Mouse (Mus musculus): ENCODE data around the gene Gm49383.

DNA sequence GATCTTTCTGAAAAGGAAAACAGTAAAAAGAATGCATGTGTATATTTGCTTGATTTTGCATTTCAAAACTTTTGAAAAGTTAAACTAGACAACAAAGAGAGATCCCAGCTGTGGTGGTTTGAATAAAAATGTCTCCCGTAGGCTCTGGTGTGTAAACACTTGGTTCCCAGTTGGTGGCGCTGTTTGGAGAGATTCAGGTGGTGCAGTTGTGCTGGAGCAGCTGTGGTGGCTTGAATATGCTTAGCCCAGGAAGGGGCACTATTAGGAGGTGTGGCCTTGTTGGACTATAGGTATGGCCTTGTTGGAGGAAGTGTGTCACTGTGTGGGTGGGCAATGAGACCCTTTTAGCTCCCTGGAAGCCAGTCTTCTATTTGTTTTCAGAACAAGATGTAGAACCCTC, 32.3 kb upstream of the Gm49383 start:
- TF ChIP-seq CTCF (IDR thresholded peaks at IDR 0.05; ENCODE audit: control insufficient read depth, insufficient read depth, insufficient replicate concordance, low read depth, low read length) (peak; percentile 25; the same call in 1 of the 2 replicates), POLR2A (IDR thresholded peaks at IDR 0.05; ENCODE audit: control insufficient read depth, low read depth, low read length) (no peak)

Data from testis, adult 2 months (tissue).